Mouse (Mus musculus) erythroblast, embryonic 14.5 days (primary cell): ENCODE measurements around the gene Snapc4.

Experiments
- GATA1 ChIP-seq: IDR thresholded peaks from 2 replicates; pipeline ENCODE4 v1.6.1; 2012; ENCODE audit warnings: low read length, inconsistent platforms, mixed read lengths
- TAL1 ChIP-seq: IDR thresholded peaks from 3 replicates; pipeline ENCODE4 v1.6.1; 2012; ENCODE audit warnings: low read length, inconsistent platforms, mixed read lengths

GRCm38 (mm10) chr2:26368572-26368971 is 11.9 kb downstream of the Snapc4 start:
- TF ChIP-seq TAL1: no peak
- TF ChIP-seq GATA1: no peak
